Mouse (Mus musculus) liver, embryonic 11.5 days (tissue): Measurements from ENCODE around the gene Pdgfa. TPM values are rescaled to one million over a fixed set of nuclear protein-coding genes. Genes with fewer than 3 reads are reported as not detected.

Experiments
- ATAC-seq: fragments of 200-750 bp; cut with Nextera tagmentation; replicated peaks from 2 replicates; pipeline ENCODE4 v1.8.0; 2017; ENCODE audit warnings: moderate number of reproducible peaks, mild to moderate bottlenecking, moderate TSS enrichment, moderate library complexity; ENCODE audit not compliant: low FRiP score
- DNase-seq: peaks from one replicate; pipeline ENCODE4 v3.0.0-alpha.2; 2017; ENCODE audit warnings: low spot score
- H3K27ac ChIP-seq: fragments of 300-500 bp; sonication (generic); 2 replicates; pipeline ENCODE4 v1.5.1; 2014; ENCODE audit warnings: mild to moderate bottlenecking, low read depth, low read length, control low read depth
- H3K27me3 ChIP-seq: fragments of 300-500 bp; sonication (generic); replicated peaks from 2 replicates; pipeline ENCODE4 v1.6.1; 2014; ENCODE audit warnings: low read length, mixed read lengths; ENCODE audit not compliant: control insufficient read depth, insufficient read depth
- H3K36me3 ChIP-seq: fragments of 300-500 bp; sonication (generic); 2 replicates; pipeline ENCODE4 v1.6.1; 2014; ENCODE audit warnings: mild to moderate bottlenecking, low read length, moderate library complexity, mixed read lengths; ENCODE audit not compliant: control insufficient read depth, insufficient read depth
- H3K4me1 ChIP-seq: fragments of 300-500 bp; sonication (generic); replicated peaks from 2 replicates; pipeline ENCODE4 v1.6.1; 2014; ENCODE audit warnings: low read length, mixed read lengths; ENCODE audit not compliant: control insufficient read depth, insufficient read depth
- H3K4me2 ChIP-seq: fragments of 300-500 bp; sonication (generic); 2 replicates; pipeline ENCODE4 v1.6.1; 2014; ENCODE audit warnings: mild to moderate bottlenecking, control low read depth, moderate library complexity
- H3K4me3 ChIP-seq: fragments of 300-500 bp; sonication (generic); 2 replicates; pipeline ENCODE4 v1.5.1; 2014; ENCODE audit warnings: low read depth, low read length, control low read depth
- H3K9ac ChIP-seq: fragments of 300-500 bp; sonication (generic); 2 replicates; pipeline ENCODE4 v1.6.1; 2014; ENCODE audit warnings: low read depth, low read length, control low read depth
- H3K9me3 ChIP-seq: fragments of 300-500 bp; sonication (generic); 2 replicates; pipeline ENCODE4 v1.6.1; 2016; ENCODE audit warnings: low read length, inconsistent platforms, mixed read lengths; ENCODE audit not compliant: control insufficient read depth
- WGBS: fragments of 180-500 bp; shearing (Covaris S2); extraction: QIAGEN DNeasy Blood & Tissue Kit; methylation state at CpG from one replicate; pipeline ENCODE4 v1.1.7; 2014; 5-methylcytosine and 5-hydroxymethylcytosine counted together
- polyA plus RNA-seq: library from polyadenylated mRNA; unstranded; fragments of >200 nt; fragmentation: Nextera tagmentation; extraction: Ambion mirVana; gene quantifications from 2 replicates; pipeline ENCODE4 v1.2.1, GENCODE M21; 2014

Pdgfa gene
- polyA plus RNA-seq, 1 experiment from 2014 or later = 5.0 TPM

GRCm38 (mm10) chr5:138974911-138975485 is 22.2 kb downstream of the Pdgfa start:
- Histone ChIP-seq H3K36me3 (no peaks in the 10 kb centered on the region), H3K27me3 (no peaks in the 10 kb centered on the region), H3K4me3 (no peak overlapping the region), H3K27ac (no peak overlapping the region), H3K9ac (no peak overlapping the region), H3K9me3 (no peaks in the 10 kb centered on the region), H3K4me2 (no peak overlapping the region), H3K4me1 (no peaks in the 10 kb centered on the region)
- WGBS = 89% methylated on average over 8 of the region's 8 CpGs
- no peak for ATAC-seq
- DNase-seq = no peak

- Histone ChIP-seq H3K27me3 (no peaks in the 10 kb centered on the region), H3K4me1 (no peaks in the 10 kb centered on the region), H3K27ac (no peak overlapping the region), H3K9ac (no peak overlapping the region), H3K4me2 (no peak overlapping the region), H3K9me3 (no peaks in the 10 kb centered on the region), H3K4me3 (no peak overlapping the region), H3K36me3 (no peaks in the 10 kb centered on the region)
- DNase-seq = no peak
- 80% methylated on average over 6 of the region's 6 CpGs for WGBS
- ATAC-seq = no peak
Measured at GRCm38 (mm10) chr5:138973480-138973879, 23.7 kb downstream of the Pdgfa start.

GRCm38 (mm10) chr5:138971405-138971804 is 25.8 kb downstream of the Pdgfa start:
- WGBS = 66% methylated on average over 9 of the region's 9 CpGs
- no peaks in the 10 kb centered on the region for H3K4me1 ChIP-seq
- H3K9me3 ChIP-seq = no peaks in the 10 kb centered on the region
- no peaks in the 10 kb centered on the region for H3K36me3 ChIP-seq
- H3K9ac ChIP-seq = no peak overlapping the region
- no peaks in the 10 kb centered on the region for H3K27me3 ChIP-seq
- H3K4me2 ChIP-seq = no peak overlapping the region
- H3K4me3 ChIP-seq = no peak overlapping the region
- no peak for ATAC-seq
- H3K27ac ChIP-seq = no peak overlapping the region
- DNase-seq = no peak

- ATAC-seq = no peak
- H3K27me3 ChIP-seq = no peaks in the 10 kb centered on the region
- DNase-seq = no peak
- H3K4me2 ChIP-seq = no peak overlapping the region
- WGBS = 63% methylated on average over 7 of the region's 7 CpGs
- no peaks in the 10 kb centered on the region for H3K36me3 ChIP-seq
- no peak overlapping the region for H3K27ac ChIP-seq
- no peak overlapping the region for H3K9ac ChIP-seq
- no peaks in the 10 kb centered on the region for H3K9me3 ChIP-seq
- H3K4me1 ChIP-seq = no peaks in the 10 kb centered on the region
- H3K4me3 ChIP-seq = no peak overlapping the region
Measured at GRCm38 (mm10) chr5:138970056-138970490, 27.1 kb downstream of the Pdgfa start.

DNA sequence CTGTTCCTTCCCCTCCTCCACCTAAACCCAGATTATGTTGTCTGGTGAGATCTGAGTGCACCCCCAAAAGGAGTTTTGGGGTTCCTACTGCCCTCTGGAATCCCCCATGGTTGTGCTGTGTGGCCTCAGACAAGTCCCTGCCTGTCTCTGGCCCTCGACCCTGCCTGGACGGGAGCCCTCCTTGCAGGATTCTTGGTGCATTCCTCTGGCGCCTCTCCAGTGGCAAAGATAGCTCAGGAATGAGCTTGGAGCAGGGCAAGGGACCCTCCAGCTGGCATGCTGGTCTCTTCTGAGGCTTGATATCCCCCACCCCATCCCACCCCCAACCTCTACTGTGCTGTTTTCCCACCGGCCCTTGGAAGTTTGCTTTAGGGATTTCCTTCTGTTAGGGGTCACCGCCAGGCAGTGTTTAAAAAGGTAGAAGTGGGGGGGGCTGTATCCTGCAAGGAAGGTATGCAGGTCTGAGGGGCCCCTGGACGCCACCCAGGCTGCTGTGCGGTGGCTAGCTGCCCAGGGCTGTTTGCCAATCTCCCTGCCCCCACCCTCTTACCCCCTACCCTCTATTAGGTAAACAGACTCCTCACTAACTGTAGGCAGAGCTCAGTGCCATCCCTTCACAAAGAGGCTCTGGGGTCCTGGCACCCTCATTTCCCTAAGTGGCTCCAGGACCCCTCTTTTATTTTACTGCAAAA is 31.0 kb downstream of the Pdgfa start:
- H3K27ac ChIP-seq = no peak overlapping the region
- no peaks in the 10 kb centered on the region for H3K9me3 ChIP-seq
- H3K9ac ChIP-seq = no peak overlapping the region
- WGBS = 42% methylated on average over 7 of the region's 7 CpGs
- H3K4me3 ChIP-seq = no peak overlapping the region
- H3K4me1 ChIP-seq = no peaks in the 10 kb centered on the region
- H3K36me3 ChIP-seq = no peaks in the 10 kb centered on the region
- no peak overlapping the region for H3K4me2 ChIP-seq
- ATAC-seq (no peak), DNase-seq (no peak)
- H3K27me3 ChIP-seq = no peaks in the 10 kb centered on the region

GRCm38 (mm10) chr5:138965590-138965989 is 31.6 kb downstream of the Pdgfa start:
- Histone ChIP-seq H3K4me2 (no peak overlapping the region), H3K27ac (no peak overlapping the region), H3K36me3 (no peaks in the 10 kb centered on the region), H3K4me3 (no peak overlapping the region), H3K9me3 (no peaks in the 10 kb centered on the region), H3K4me1 (no peaks in the 10 kb centered on the region), H3K27me3 (no peaks in the 10 kb centered on the region), H3K9ac (no peak overlapping the region)
- ATAC-seq (no peak), DNase-seq (no peak)
- 73% methylated on average over 2 of the region's 2 CpGs for WGBS

DNA sequence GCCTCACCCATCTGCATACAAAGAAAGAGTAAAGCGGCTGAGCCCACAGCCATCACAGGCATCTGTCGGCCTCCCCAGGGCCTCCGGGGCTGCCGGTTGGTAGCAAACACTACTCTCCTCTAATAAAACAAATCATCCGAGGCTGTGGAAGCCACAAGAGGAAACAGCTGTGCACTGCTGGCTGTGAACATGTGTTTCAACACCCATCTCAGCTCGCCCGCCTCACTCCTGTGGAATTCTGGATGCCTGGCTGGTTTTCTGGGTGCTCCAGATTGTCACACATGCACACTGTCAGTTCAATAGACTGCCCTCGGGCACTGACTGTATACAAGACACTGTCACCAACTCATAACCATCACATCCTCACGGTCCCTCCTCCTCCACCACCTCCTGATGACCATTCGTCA is 40.7 kb downstream of the Pdgfa start:
- Histone ChIP-seq H3K27ac (no peak overlapping the region), H3K4me2 (no peak overlapping the region), H3K27me3 (no peaks in the 10 kb centered on the region), H3K36me3 (no peaks in the 10 kb centered on the region), H3K4me1 (no peaks in the 10 kb centered on the region), H3K4me3 (no peak overlapping the region), H3K9me3 (no peaks in the 10 kb centered on the region), H3K9ac (no peak overlapping the region)
- ATAC-seq (no peak), DNase-seq (no peak)
- 45% methylated on average over 10 of the region's 10 CpGs for WGBS

GRCm38 (mm10) chr5:138953986-138954385 is 43.2 kb downstream of the Pdgfa start:
- H3K4me3 ChIP-seq = no peak overlapping the region
- 83% methylated on average over 7 of the region's 7 CpGs for WGBS
- H3K4me1 ChIP-seq = no peaks in the 10 kb centered on the region
- H3K27me3 ChIP-seq = no peaks in the 10 kb centered on the region
- H3K27ac ChIP-seq = no peak overlapping the region
- H3K9ac ChIP-seq = no peak overlapping the region
- no peak overlapping the region for H3K4me2 ChIP-seq
- DNase-seq (no peak), ATAC-seq (no peak)
- H3K9me3 ChIP-seq = no peaks in the 10 kb centered on the region
- no peaks in the 10 kb centered on the region for H3K36me3 ChIP-seq

DNA sequence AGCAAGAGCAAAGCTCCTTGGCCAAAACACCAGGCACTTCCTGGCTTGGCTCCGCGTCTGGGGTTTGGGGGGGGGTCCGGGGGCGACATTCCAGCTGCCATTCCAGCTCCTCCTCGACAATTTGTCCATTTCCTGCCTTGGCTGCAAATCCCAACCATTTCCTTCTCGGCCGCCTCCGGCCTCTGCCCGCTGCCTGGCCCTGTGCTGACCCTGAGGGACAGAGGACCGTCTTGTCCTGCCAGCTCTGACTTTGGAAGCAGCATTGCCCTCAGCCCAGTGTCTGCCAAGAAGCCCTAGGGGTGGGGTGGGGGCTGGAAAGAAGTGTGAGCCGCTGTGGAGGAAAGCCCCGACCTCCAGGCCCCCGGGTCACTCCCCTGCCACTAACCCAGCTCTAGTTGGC is 44.2 kb downstream of the Pdgfa start:
- WGBS = 55% methylated on average over 13 of the region's 13 CpGs
- no peaks in the 10 kb centered on the region for H3K9me3 ChIP-seq
- no peak for ATAC-seq
- no peak overlapping the region for H3K4me2 ChIP-seq
- H3K36me3 ChIP-seq = no peaks in the 10 kb centered on the region
- no peaks in the 10 kb centered on the region for H3K27me3 ChIP-seq
- no peak for DNase-seq
- no peak overlapping the region for H3K27ac ChIP-seq
- no peak overlapping the region for H3K9ac ChIP-seq
- no peak overlapping the region for H3K4me3 ChIP-seq
- peaks cover 3% of the 10 kb centered on the region; the same call in 1 of the 2 replicates for H3K4me1 ChIP-seq
